Mouse (Mus musculus) induced T-regulatory cell, adult 2 months (primary cell): ENCODE measurements around the gene Utp11.

Source experiments
- DNase-seq: peaks from one replicate; pipeline ENCODE4 v3.0.0-alpha.2; 2012; ENCODE audit warnings: low read depth

Utp11 gene

DNA sequence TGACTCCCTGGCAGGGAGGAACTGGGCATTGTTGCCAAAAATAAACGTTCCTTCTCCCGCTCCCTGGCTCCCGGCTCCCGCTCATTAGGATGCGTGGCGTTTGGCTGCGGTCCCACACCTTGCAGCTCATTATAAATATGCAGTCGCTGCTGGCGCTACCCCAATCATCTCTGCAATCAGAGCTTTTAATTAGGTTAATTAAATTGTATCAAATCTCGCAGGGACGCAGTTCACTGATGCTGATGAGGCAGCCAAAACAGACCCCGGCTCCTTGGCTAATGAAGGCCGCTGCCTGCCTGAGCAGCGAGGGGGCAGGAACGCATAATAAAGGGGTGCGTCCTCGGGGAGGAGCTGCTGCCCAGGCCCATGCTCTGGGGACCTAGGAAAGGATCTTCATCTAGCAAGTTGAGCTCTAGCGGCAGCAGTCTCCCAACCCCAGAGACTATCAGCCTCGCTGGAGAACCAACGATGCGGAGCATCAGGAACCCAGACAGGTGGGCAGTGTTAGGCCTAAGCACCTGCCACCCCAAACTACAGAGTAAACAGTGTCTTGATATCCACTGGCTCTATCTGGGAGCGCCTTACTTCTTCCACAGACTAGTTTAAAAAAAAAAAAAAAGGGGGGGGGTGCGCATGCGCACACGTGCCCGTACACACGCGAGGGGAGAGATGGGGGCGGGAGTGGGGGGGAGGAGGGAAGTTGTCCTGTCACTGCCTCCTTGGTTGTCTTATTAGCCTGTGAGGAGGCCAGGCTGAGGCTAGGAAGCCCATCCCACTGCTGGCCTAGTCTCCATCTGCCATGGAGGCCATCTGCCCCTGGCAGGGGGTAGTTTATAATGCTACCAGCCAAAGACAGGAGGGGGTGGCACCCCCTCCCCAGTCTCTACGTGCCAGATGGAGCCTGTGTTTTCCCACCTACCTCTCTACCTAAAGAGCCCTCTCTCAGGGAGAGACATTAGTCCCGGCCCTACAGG lies 20.8 kb downstream of the Utp11 start:
- DNase-seq: peak; percentile 33

DNA sequence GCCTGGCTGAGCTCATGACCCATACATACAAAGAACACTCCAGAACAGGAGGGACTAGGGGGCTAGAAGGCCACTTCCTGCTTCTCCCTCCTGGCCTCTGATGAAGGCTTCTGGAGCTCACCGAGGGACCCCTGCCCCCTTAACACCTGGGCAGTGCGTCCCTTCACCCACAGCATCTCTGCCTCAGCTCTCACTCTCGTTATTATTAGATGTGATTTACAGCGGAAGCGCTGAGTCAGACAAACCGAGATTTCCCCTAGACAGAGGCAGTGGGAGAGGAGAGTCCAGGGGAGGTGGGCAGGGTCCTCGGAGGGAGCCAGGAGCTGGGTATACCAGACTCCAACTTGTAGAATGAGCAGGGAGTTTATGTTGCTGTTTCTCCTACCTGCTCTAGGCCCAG lies 21.8 kb downstream of the Utp11 start:
- peak; percentile 28 for DNase-seq

DNA sequence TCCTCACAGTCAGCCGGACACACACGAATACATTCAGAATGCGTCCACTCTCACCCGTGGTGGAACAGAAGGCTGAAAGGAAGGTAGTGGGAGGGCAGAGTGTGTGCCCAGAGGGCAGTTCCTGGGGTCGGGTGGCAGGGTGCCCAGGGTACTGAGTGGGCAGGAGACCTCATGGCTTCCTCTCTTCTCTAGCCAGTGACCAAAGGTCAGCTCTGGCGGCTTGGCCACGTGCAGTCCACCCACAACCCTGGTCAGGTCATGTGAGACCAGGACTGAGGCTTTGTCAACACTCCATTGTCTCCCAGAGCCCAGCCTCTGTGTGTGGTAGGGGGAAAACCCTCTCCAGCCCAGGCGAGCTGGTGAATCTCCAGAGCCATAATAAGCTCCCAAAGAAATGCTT lies 23.2 kb downstream of the Utp11 start:
- DNase-seq: no peak

DNA sequence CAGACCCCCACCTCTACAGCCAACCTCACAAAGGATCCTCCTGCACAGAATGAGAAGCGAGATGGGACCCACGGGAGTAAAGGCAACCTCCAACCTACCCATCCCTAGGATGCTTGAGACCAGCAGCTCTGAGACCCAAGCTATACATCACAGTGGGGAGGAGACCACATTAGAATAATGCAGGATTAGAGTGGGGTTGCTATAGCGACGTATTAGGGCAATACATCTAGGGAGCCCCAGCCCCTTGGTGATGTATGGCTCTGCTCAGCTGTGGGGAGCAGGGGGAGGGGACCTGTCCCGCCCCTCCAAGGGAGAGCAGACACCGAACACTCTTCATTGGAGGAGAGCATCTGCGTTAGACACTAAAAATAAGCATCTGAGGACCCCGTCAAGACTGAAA lies 25.3 kb downstream of the Utp11 start:
- no peak for DNase-seq

DNA sequence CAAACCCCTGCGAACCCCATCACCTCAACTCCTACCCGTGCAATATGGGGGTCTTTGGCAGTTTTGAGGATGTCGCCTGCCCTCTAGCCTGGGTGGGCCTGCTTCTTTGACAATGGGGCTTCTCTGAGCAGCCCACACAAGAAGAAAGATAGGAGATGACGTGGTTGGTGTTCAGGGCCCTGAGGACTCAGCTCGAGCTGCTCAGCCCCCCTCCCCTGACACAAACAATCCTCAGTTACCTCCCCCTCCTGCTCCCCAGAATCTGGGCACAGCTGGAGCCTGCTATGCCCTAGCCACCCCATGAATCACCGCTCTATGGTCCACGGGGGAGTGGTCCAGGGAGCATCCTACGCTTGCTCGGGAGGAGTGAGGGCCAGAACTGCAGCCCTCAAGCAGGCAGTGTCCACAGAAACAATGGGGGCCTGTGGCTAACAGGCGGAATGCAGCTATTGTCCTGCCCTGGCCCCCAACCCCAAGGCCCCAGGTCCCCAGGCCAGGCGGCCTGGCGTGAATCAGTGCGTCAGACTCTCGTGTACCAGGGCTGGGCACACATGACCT lies 25.8 kb downstream of the Utp11 start:
- no peak for DNase-seq

DNA sequence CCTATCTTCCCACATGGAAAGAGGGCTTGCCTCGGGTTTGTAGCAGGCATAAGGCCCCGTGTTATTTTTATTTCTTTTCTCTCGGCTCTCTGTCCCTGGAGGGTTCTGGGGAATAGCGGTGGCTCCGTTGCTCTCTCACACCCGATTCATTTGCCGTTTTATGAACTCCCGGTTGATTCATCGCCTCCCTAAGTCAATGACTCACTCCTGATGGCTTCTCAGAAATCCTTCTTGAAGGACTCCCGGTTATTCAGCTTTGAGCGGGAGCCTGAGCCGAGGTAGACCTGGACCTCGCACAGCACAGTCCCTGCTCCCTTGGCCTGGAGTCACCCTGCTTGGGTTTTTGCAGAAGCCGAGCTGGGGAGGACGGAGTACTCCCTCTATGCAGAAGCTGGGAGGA lies 28.8 kb downstream of the Utp11 start:
- no peak for DNase-seq

DNA sequence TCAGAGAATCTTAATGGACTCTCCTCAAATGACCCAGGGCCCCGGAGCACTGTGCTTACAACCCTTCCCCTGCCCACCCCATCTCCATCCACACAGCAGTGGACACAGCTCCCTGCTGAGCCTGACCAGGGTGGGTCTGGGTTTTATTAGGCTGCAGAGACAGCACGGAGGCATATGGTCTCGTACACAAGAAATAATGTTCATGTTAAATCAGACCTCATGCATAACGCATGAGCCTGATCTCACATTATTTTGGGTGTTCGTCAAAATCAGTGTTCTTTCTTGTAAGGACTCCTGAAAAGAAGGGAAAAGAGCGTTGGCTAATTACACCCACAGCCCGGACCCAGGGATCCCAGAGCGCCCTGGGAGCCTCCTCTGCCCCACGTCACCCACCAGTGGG lies 29.2 kb downstream of the Utp11 start:
- no peak for DNase-seq

DNA sequence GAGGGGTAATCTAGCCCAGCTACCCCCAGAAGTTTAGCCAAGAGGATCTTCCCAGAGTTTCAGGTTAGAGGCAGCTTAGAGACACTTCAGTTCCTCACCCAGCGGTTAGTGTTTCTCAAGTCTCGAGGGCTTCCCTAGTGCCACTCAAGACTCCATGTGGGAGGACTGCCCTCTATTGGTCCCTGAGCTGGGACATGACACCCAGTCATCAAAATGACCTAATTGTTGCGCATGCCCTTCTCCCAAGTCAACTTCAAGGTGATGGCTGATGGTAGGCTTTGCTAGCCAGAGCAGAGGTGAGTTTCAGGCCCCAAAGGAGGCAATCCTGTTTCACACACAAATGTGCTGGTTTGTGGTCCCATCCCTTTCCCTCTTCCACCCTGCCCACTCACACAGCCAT lies 30.4 kb downstream of the Utp11 start:
- no peak for DNase-seq

DNA sequence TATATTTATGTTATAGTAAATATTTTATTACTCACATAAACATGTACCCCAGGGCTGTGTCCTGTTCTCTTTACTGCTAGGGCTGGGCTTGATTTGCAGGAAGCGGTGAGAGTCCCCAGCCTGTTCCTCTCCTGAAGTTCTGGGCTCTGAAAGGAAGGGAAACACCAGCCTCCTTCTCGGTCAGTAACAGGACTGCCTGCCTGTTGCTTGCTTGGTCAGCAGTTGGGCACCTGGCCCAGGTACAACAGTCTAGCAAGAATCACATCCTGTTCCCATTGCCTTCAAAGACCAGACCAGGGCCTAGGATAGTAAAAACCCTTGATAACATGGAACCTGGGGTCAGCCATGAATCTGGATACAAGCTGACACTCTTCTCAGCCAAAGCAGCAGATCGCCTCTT lies 32.8 kb downstream of the Utp11 start:
- no peak for DNase-seq

DNA sequence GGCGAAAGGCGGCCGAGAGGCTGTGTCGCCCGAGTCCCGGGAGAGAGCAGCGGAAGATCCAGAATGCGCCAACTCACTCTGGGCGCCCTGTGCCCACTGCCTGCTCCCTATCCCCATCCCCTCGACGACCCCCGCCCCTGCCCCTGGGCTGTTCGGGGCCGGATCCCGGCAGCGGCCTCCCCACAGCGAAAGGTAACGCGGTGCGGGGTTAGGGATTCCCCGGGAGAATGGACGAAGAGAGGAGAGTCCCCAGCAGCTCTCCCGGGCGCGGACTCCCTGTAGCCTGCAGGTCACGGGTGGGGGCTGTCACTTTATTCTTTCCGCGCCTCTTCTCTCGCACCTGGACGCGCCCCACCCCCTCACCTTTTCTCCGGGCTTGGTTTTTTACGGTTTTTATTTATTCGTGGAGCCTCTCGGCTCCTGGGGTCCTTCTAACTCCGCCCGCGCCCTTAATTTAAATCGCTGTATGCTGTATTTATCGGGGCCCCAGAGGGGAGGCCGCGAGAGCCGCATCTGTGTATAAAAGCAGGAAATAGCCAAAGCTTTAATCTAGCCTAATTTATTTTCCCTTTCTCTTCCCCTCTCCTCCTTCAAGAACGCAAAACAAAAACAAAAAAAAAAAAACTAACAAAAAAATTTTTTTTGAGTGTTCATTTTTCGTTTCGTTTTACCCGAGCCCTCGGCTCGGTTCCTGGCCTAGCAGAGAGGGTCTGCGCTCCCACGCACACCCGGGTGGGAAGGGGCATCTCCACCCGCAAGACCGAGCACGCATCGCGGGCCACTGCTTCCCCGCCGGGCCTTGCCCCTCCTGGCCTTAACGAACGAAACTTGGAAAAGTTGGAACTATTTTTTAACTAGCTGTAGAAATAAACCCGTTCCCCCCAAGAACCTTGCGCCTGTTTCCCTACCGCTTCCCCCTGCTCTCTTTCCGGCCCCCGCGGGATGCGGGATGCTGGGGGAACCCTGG lies 33.9 kb downstream of the Utp11 start:
- peak; percentile 23 for DNase-seq

DNA sequence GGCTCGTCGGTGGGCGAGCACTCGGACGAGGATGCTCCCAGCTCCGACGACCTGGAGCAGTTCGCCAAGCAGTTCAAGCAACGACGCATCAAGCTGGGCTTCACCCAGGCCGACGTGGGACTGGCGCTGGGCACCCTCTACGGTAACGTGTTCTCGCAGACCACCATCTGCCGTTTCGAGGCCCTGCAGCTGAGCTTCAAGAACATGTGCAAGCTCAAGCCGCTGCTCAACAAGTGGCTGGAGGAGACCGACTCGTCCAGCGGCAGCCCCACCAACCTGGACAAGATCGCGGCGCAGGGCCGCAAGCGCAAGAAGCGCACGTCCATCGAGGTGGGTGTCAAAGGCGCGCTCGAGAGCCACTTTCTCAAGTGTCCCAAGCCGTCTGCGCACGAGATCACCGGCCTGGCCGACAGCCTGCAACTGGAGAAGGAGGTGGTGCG lies 35.0 kb downstream of the Utp11 start:
- peak; percentile 32 for DNase-seq

DNA sequence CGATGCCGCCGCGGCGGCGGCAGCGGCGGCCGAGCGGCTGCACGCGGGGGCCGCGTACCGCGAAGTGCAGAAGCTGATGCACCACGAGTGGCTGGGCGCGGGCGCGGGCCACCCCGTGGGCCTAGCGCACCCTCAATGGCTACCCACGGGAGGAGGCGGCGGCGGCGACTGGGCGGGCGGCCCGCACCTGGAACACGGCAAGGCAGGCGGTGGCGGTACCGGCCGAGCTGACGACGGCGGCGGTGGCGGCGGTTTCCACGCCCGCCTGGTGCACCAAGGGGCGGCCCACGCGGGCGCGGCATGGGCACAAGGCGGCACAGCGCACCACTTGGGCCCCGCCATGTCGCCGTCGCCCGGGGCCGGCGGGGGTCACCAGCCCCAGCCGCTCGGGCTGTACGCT lies 35.6 kb downstream of the Utp11 start:
- peak; percentile 29 for DNase-seq

DNA sequence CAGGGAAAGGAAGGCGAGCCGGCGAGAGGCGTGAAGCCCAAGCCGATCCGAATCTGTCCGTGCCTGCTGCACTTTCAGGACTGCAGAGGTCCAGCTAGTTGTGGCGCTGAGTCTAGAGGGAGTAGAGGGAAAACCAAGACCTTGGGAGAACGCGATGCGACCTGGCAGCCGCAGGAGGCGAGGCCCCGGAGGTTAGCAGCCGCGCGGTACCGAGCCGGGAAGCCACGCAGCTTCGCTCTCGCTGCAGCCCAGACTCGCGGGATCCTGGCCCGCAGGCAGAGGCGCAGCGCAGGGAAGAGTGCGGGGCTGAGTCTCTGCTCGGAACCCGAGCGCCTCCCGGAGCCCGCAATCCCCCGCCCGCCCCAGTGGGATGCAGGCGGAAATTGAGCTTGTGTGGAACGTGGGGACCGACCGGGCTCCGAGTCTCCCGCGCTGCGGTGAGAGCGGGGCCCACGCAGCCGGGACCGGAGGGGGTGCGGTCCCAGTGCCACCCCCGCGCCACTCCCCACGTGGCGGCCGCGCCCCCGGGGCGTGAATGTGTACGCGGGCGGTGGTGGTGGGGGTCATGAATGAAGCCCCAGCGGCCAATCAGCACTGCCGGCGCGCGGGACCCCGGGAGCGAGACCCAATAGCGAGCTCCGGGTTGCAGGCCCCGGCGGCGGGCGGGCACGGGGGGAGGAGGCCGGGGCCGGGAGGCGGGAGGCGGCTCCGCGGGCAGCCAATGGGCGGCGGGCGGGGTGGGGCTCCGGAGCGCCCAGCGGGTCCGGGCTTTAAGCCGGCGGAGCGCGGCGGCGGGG lies 36.3 kb downstream of the Utp11 start:
- DNase-seq: peak; percentile 72

DNA sequence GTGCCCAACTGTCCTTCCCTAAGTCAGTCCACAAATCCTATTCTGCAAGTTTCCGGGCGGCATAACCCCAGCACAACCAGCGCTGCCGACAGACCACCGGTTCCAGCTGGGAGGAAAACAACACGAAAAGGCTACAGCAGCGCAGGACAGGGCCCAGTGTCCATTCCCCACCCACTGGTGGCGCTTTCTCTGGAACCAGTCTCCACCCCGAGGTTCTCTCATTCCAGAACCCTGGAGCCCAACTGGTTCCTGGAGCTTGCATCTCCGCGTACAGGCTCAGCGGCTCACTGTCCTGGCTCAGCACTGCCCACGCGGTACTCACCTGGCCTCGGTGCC lies 36.9 kb downstream of the Utp11 start, which contains the start of gene Pou3f1:
TSS of gene Pou3f1 (plus strand) at position 290 of the 336 bp plus-strand sequence.
- no peak for DNase-seq

DNA sequence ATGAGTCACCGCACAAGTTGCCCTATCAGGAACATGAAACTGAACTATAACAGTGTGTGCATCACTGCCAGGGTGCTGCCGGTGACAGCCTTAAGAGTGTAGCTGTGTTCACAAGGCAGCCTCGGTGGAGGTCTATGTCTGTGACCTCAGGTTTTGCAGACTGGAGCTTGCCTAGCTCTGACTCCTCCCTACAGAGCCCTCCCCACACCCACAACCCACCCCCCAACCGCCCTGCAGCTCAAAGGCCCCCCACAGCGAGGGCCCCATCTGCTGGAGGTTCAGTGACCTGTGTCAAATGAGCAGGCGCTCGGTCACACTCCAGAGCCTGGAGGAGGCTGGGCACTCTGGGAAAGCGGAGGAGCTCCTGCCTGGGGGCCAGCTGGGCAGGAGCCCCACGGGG lies 40.5 kb downstream of the Utp11 start:
- DNase-seq: no peak

DNA sequence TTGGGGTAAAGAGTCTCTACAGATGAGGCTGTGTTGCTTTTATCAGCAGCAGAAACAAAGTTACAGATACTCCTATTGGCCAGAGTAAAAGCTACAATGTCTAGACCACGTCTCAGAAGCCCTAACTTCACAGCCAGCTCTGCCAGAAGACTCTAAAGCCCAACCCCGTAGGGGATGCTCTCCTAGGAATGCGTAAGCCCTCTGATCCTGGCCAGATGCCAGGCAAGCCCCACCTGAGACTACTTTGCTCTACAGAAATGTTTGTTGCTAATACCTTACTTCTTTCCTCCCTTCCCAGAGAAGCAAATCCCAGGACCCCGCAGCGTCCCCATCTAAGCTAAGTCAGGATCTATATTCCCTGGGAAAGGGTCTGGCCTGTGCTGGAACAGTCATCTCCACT lies 45.5 kb downstream of the Utp11 start:
- DNase-seq: no peak

DNA sequence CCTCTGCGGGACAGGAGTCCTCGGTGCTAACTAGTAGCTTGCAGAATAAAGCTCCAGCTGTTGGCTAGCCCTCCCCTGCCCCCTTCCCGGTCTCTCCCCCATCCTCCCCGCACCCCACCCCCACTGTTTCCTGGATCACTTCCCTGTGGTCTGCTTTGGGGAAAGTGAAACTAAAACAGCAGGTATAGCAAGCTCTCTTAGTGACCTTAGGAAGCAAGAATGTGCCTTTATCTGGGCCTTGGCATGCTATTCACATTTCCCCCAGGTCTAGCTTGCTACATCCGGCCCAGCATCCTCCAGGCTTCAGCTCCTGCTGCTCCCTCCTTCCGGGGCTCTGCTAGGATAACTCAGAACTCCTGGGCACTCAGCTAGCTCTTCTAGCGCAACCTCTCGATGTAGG lies 46.8 kb downstream of the Utp11 start:
- peak; percentile 32 for DNase-seq

DNA sequence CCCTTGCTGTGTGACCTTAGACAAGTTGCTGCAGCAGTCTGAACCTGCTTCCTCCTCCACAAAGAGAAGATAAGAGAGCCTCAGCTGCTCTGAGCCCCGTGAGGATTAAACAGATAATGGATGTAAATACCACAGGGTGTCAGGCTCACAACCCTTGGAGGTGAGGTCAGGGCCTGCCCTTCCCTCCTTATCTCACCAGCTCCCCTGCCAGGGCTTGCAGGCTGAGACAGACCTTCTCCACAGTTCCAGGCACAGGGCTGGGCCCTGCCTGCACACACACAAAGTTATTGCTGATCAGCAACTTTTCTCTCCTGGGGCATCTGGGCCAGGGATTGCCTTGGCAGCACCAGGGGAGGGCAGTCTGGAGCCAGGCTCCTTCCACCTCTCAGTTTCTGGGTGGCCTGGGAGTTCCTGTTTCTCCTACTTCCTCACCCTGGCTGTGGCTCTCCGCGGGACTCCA lies 48.4 kb downstream of the Utp11 start:
- DNase-seq: no peak

DNA sequence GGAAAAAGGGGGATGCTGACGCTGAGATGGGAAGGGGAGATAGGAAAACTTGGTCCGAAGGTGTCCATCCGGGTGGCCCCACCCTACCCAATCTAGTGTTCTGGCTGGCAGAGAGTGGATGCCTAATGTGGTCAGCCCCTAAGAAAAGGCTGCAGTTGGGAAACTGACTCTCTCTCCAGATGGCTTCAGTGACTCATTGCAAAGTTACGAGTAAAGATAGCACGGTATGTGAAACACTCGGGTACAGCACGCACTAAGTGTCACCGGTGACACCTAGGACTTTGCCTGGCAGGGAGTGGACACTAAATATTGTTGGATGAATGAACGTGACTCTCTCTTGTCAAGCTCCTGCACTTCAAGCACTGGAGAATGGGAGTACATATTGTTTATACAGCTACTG lies 49.5 kb downstream of the Utp11 start:
- DNase-seq: no peak

DNA sequence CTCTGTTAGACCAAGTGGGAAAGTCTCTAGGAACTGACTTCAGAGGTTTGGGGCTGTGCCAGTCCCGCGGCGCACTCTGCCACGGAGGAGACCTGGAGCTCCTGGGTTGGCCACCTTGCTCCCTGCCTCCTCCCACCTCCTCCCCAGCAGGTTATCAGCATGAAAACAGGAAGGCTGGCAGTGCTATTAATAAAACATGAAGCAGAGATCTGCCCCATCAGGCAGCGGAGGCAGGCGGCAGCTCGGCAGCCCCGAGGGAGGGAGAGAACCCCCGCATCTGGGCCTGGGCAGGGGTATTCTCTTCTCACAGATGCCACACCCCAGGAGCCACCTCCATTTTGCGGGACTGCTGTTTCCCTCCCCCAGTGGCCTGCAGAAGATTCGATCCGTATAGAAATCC lies 53.7 kb downstream of the Utp11 start:
- DNase-seq: no peak

DNA sequence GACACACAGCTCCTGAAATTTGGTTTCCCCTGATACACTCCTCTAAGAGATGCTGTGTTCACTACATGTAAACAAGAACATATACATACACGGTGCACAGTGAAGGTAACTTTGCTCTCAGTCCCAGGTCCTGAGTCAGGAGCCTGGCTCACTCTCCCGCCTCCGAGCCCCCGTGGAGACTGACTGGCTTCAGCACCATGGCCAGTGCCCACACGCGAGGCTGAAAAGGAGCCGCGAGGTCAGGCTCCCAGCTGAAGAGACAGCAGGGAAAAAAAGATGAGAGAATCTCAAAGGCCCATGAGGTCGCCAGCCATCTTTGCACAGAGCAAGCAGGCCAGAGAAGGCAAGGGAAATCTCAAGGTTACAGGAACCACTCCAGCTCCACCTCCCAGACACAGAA lies 60.1 kb downstream of the Utp11 start:
- no peak for DNase-seq

DNA sequence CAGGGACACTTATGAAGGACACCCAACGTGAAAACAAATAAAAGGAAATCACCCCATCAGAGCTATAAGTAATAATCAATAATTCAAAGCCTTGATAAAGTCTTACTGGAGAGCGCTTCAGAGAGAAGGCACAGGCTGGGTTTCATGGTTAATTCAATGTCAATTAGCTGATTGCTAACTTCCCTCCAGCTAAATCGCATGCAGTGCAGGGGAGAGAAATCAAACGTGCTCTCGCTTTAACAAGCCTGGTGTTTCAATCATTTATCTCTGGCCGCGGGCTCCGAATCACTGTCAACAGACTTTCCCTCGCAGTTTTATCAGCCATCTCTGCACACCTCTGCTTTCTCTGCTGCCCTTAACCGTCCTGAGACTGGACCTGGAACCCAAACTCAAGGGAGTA lies 60.5 kb downstream of the Utp11 start:
- DNase-seq: no peak
